22 mouse cellular contexts compared by ENCODE assay signal in the genomic region with DNA sequence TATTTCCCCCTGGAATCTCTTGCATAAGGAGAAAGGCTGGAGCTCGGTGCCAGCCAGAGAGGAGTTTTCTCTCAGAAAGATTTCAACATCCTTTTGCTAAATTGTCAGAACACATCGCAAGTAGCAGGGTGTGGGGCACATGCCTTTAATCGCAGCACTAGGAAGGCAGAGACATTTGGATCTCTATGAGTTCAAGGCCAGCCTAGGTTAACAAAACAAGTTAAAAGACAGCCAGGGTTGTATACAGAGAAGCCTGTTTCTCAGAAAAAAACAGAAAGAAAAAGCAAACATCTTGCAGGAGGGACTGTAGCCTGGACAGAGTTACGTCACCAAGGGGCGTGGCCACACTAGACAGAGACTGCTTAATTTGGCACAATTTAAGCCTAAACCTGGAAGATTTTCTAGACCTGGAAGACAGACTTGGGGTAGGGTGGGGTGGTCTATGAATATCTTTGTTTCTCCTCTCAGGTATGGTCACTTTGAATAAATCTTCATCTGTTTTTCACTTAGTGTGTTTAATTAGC. TPM values are rescaled to one million over a fixed set of nuclear protein-coding genes. Genes with fewer than 3 reads are reported as not detected.
DNase-seq lines count a peak whose midpoint lies in the region; ATAC-seq and TF ChIP-seq lines count a peak whose summit lies in the region.
"Had no signal": no experiment of that assay in that cellular context is flagged by ENCODE, and none has a peak within 500 bp of the region (broad histone marks: within the 10 kb centered on the region; RNA-seq: fewer than 3 reads in every experiment).

No protein-coding gene starts in this region.

- H3K9me3 ChIP-seq in liver, postnatal 0 days (ENCODE audit: low read length), result no peaks in the 10 kb centered on the region
- no peaks in the 10 kb centered on the region for H3K9me3 ChIP-seq in liver, embryonic 11.5 days (ENCODE audit: control insufficient read depth, low read length)
- H3K9me3 ChIP-seq in ES-Bruce4 (replicated peaks; ENCODE audit: control insufficient read depth, insufficient read depth, low read length, poor library complexity, severe bottlenecking), result peaks cover 4% of the 10 kb centered on the region; the same call in 1 of the 2 replicates
- H3K9me3 ChIP-seq: heart, embryonic 12.5 days; hindbrain, embryonic 12.5 days; kidney, embryonic 15.5 days had no signal

- WGBS in liver, postnatal 0 days (ENCODE audit: insufficient replicate concordance), result 59% methylated on average over 5 of the region's 5 CpGs
- 81% methylated on average over 5 of the region's 5 CpGs for WGBS in liver, embryonic 11.5 days
- WGBS in small intestine, adult 2 months, result 52% methylated on average over 5 of the region's 5 CpGs

- H3K4me2 ChIP-seq in liver, postnatal 0 days (ENCODE audit: low read depth, low read length), result 0 out of 2 replicates have a peak overlapping the region, but pooled peaks have one; percentile 18
- H3K4me2 ChIP-seq in liver, embryonic 11.5 days, result no peak overlapping the region
- H3K4me2 ChIP-seq: heart, embryonic 12.5 days; hindbrain, embryonic 12.5 days; kidney, embryonic 15.5 days had no signal

- ATAC-seq in liver, postnatal 0 days, result no peak
- ATAC-seq in liver, embryonic 11.5 days (replicated peaks; ENCODE audit: low FRiP score), result no peak
- ATAC-seq in CD4-positive, CD25-positive, alpha-beta regulatory T cell, adult 4 months, result no peak
- ATAC-seq: forebrain, postnatal 0 days; inflammation-experienced regulatory T-cells, adult 6 months; midbrain, embryonic 16.5 days had no signal

- H3K4me1 ChIP-seq in liver, postnatal 0 days (ENCODE audit: insufficient read depth), result peaks cover 19% of the 10 kb centered on the region
- H3K4me1 ChIP-seq in liver, embryonic 11.5 days (replicated peaks; ENCODE audit: control insufficient read depth, insufficient read depth, low read length), result peaks cover 18% of the 10 kb centered on the region
- peaks cover 3% of the 10 kb centered on the region for H3K4me1 ChIP-seq in ES-Bruce4 (ENCODE audit: control insufficient read depth, insufficient read depth, low read length)
- H3K4me1 ChIP-seq in small intestine, adult 2 months (ENCODE audit: control insufficient read depth, insufficient read depth, insufficient read length, low read length), result peaks cover 45% of the 10 kb centered on the region; the same call in 1 of the 2 replicates

- DNase-seq in liver, postnatal 0 days, result no peak
- no peak for DNase-seq in liver, embryonic 11.5 days (ENCODE audit: low spot score)
- peak; percentile 74 for DNase-seq in adipocyte (ENCODE audit: low spot score)
- no peak for DNase-seq in ovary, adult 18-20 months (ENCODE audit: low spot score)
- DNase-seq: cerebellum, adult 11-12 months; cerebellum, postnatal 25 days; embryo, embryonic 11 days; forebrain, postnatal 0 days; heart, adult 11 months; heart, postnatal 14 days; lung, postnatal 14 days; right cerebral cortex, postnatal 4 days had no signal

- no peak overlapping the region for H3K9ac ChIP-seq in liver, postnatal 0 days (replicated peaks)
- H3K9ac ChIP-seq in liver, embryonic 11.5 days (ENCODE audit: low read depth, low read length), result no peak overlapping the region
- H3K9ac ChIP-seq in ES-Bruce4 (ENCODE audit: low read depth, poor library complexity, severe bottlenecking), result no peak overlapping the region
- H3K9ac ChIP-seq: forebrain, postnatal 0 days; heart, embryonic 12.5 days; hindbrain, embryonic 12.5 days; kidney, embryonic 15.5 days; liver, embryonic 14.5 days had no signal

- no peak for TF ChIP-seq POLR2A in ES-Bruce4 (IDR thresholded peaks at IDR 0.05; ENCODE audit: insufficient read depth, low read length)
- no peak for TF ChIP-seq POLR2A in small intestine, adult 2 months (IDR thresholded peaks at IDR 0.05; ENCODE audit: low read depth, low read length)

- H3K4me3 ChIP-seq in liver, postnatal 0 days (ENCODE audit: low read depth, low read length), result no peak overlapping the region
- H3K4me3 ChIP-seq in liver, embryonic 11.5 days (ENCODE audit: low read depth, low read length), result no peak overlapping the region
- H3K4me3 ChIP-seq in ES-Bruce4 (ENCODE audit: low read depth, low read length), result no peak overlapping the region
- H3K4me3 ChIP-seq in small intestine, adult 2 months (ENCODE audit: low read depth, low read length), result no peak overlapping the region
- H3K4me3 ChIP-seq: heart, embryonic 12.5 days; hindbrain, embryonic 12.5 days; kidney, embryonic 15.5 days had no signal

- TF ChIP-seq CTCF in liver, postnatal 0 days (IDR thresholded peaks at IDR 0.05; ENCODE audit: low read depth), result no peak
- no peak for TF ChIP-seq CTCF in ES-Bruce4 (IDR thresholded peaks at IDR 0.05; ENCODE audit: low read depth, low read length)
- TF ChIP-seq CTCF in small intestine, adult 2 months (IDR thresholded peaks at IDR 0.05; ENCODE audit: extremely low read depth, insufficient read length, insufficient replicate concordance, low read depth, low read length), result no peak

- TF ChIP-seq EP300 in liver, postnatal 0 days (IDR thresholded peaks at IDR 0.05; ENCODE audit: low read depth), result no peak
- TF ChIP-seq EP300 in ES-Bruce4 (IDR thresholded peaks at IDR 0.05; ENCODE audit: insufficient read depth, low read depth, low read length), result no peak

- H3K36me3 ChIP-seq in liver, postnatal 0 days (replicated peaks; ENCODE audit: insufficient read depth, low read length), result no peaks in the 10 kb centered on the region
- no peaks in the 10 kb centered on the region for H3K36me3 ChIP-seq in liver, embryonic 11.5 days (ENCODE audit: control insufficient read depth, insufficient read depth, low read length)
- peaks cover 8% of the 10 kb centered on the region for H3K36me3 ChIP-seq in ES-Bruce4 (ENCODE audit: control insufficient read depth, insufficient read depth, low read length, poor library complexity, severe bottlenecking)
- H3K36me3 ChIP-seq in small intestine, adult 2 months (ENCODE audit: control insufficient read depth, insufficient read depth, low read length), result peaks cover 9% of the 10 kb centered on the region
- H3K36me3 ChIP-seq: hindbrain, embryonic 12.5 days; kidney, embryonic 15.5 days had no signal

- H3K27me3 ChIP-seq in liver, postnatal 0 days (ENCODE audit: insufficient read depth, low read length), result no peaks in the 10 kb centered on the region
- no peaks in the 10 kb centered on the region for H3K27me3 ChIP-seq in liver, embryonic 11.5 days (replicated peaks; ENCODE audit: control insufficient read depth, insufficient read depth, low read length)
- no peaks in the 10 kb centered on the region for H3K27me3 ChIP-seq in ES-Bruce4 (ENCODE audit: control insufficient read depth, insufficient read depth, low read length, poor library complexity, severe bottlenecking)
- no peaks in the 10 kb centered on the region for H3K27me3 ChIP-seq in small intestine, adult 2 months (ENCODE audit: control insufficient read depth, insufficient read depth, low read length)
- H3K27me3 ChIP-seq: heart, embryonic 12.5 days; hindbrain, embryonic 12.5 days; kidney, embryonic 15.5 days had no signal

- H3K27ac ChIP-seq in liver, postnatal 0 days (ENCODE audit: low read depth), result no peak overlapping the region
- H3K27ac ChIP-seq in liver, embryonic 11.5 days (ENCODE audit: low read depth, low read length), result no peak overlapping the region
- H3K27ac ChIP-seq in ES-Bruce4 (ENCODE audit: insufficient read depth, low read length), result peak overlapping the region; percentile 97
- H3K27ac ChIP-seq in small intestine, adult 2 months (ENCODE audit: insufficient read depth, low read depth, low read length), result 0 out of 2 replicates have a peak overlapping the region, but pooled peaks have one; percentile 15
- H3K27ac ChIP-seq: hindbrain, embryonic 12.5 days; kidney, embryonic 15.5 days; liver, embryonic 14.5 days; stomach, postnatal 0 days had no signal

RNA-seq across cellular contexts. Expression of a gene that starts 9.0 kb away (rescaled TPM):
- 3.7 and 4.9 TPM in 2 replicates for polyA plus RNA-seq in liver, postnatal 0 days (2015; fragmentation: Nextera tagmentation; extraction: Ambion mirVana)
- 27.4 and 31.2 TPM in 2 replicates for polyA plus RNA-seq in liver, embryonic 11.5 days (2014; fragmentation: Nextera tagmentation; extraction: Ambion mirVana)
- polyA plus RNA-seq in ES-Bruce4 (2011; ENCODE audit: insufficient read depth, insufficient read length, low read depth, missing spikeins), result 101 and 108 TPM in 2 replicates
- 37.4 and 159 TPM in 2 replicates for polyA plus RNA-seq in small intestine, adult 2 months (2012; rRNA removed)
- 100 to 1,000 TPM; 124 to 178 TPM for polyA plus RNA-seq in CD4-positive, CD25-positive, alpha-beta regulatory T cell, adult 4 months (2017; shearing (Covaris generic))

Comparison
In these comparisons a context has a peak if more than half of its experiments do, and no peak if none do; other contexts are left out.
1. H3K27ac ChIP-seq: peak in ES-Bruce4 (single experiment) and small intestine, adult 2 months (single experiment); none in liver, postnatal 0 days (single experiment) and liver, embryonic 11.5 days (single experiment).